Mouse (Mus musculus) ES-E14 (cell line): ENCODE data around the gene Zbtb1.

Source experiments
- CHD2 ChIP-seq: IDR thresholded peaks from 2 replicates; pipeline ENCODE4 v1.6.1; 2014; ENCODE audit warnings: mild to moderate bottlenecking, low read depth, low read length, inconsistent platforms
- MAFK ChIP-seq: IDR thresholded peaks from 2 replicates; pipeline ENCODE4 v1.6.1; 2014; ENCODE audit warnings: mild to moderate bottlenecking, low read depth, low read length, inconsistent platforms; ENCODE audit not compliant: insufficient read depth
- ZNF384 ChIP-seq: IDR thresholded peaks from 2 replicates; pipeline ENCODE4 v1.6.1; 2012; ENCODE audit warnings: low read depth, low read length, inconsistent platforms

- TF ChIP-seq MAFK (no peak), ZNF384 (no peak), CHD2 (no peak)
Observed at GRCm38 (mm10) chr12:76361405-76362302, 8.4 kb upstream of the Zbtb1 start.
